Mouse (Mus musculus): Measurements from ENCODE around the gene Emg1.

- TF ChIP-seq CTCF (IDR thresholded peaks at IDR 0.05) (no peak), POLR2A (IDR thresholded peaks at IDR 0.05; ENCODE audit: insufficient read depth, low read depth, low read length) (no peak)
These were observed 12.6 kb downstream of the Emg1 start for GRCm38 (mm10) chr6:124699366-124699765.

Measured in heart, adult 2 months (tissue).